Mouse (Mus musculus) regulatory T cell (primary cell): ENCODE data around the gene Il6ra.

ENCODE experiments used
- in situ Hi-C: fragments of 300-600 bp; cut with MboI, MseI; formaldehyde crosslinking; loops from one replicate; pipeline ENCODE4 v1.15.1; 2025; ENCODE audit warnings: high pct_unique_total_duplicates

Gene Il6ra

GRCm38 (mm10) chr3:89858123-89858522, 54.9 kb downstream of the Il6ra start:
- in situ Hi-C loops, result loop anchor here (10.0 kb wide), 1 partner anchor 333 kb away; the partner anchor contains the start of gene Kcnn3

GRCm38 (mm10) chr3:89857353-89857752, 55.6 kb downstream of the Il6ra start:
- in situ Hi-C loops, result loop anchor here (10.0 kb wide), 1 partner anchor 333 kb away; the partner anchor contains the start of gene Kcnn3

DNA sequence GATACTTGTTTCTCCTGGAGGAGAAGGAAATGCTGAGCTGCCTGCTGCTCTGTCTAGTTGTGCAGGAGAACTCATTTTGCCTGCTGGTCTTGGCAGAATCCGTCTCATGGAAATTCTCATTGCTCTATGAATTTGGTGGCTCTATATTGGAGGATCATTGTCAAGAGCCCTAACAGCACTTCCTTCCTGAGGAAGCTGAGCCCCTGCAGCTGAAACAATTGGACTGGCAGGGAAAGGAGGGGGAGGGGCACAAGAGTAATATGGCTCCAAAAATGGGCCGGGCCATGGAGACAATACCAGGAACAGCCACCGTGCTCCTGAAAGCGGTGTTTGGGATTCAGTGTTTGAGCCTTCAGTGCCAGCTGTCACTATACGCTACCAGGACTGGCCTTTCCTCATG, 59.2 kb downstream of the Il6ra start:
- in situ Hi-C loops, result loop anchor here (10.0 kb wide), 1 partner anchor 329 kb away; the partner anchor contains the start of gene Kcnn3

- in situ Hi-C loops, result loop anchor here (5.0 kb wide), 1 partner anchor 41 kb away; no protein-coding TSS in a partner anchor
Observed at GRCm38 (mm10) chr3:89848083-89848482, 64.9 kb downstream of the Il6ra start.

DNA sequence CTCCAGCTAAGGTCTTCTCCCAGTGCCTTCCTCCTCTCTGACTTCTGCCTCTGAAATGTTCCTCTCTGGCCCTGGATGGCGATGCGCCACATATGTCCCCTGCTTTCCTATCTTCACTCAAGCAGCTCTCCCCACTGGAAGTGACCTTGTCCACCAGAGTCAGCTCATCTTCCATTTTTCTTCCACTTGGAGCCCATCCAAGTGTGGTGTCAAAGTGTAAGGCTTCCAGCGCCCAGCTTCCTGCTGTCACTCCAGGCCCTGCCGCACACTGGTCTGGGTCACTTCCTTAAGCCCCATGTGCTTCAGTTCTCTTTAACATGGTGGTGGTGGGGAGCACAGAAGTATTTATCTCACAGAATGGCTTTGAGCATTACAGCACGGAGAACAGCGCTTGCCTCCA, 65.4 kb downstream of the Il6ra start:
- in situ Hi-C loops, result loop anchor here (5.0 kb wide), 1 partner anchor 40 kb away; no protein-coding TSS in a partner anchor

DNA sequence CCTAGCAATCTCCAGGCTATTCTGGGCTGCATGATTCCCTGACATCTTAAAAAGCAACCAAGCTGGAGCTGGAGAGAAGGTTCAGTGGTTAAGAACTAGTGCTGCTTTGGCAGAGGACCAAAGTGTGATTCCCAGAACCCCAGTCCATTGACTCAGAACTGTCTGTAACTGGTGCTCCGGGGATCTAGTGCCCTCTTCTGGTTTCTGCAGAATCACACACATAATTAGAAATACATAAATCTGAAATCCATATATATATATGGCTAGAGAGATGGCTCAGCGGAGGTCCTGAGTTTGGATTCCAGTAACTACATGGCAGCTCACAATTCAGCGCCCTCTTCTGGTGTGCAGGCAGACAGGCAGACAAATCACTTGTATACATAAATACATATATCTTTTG, 65.9 kb downstream of the Il6ra start:
- in situ Hi-C loops, result loop anchor here (5.0 kb wide), 1 partner anchor 40 kb away; no protein-coding TSS in a partner anchor

DNA sequence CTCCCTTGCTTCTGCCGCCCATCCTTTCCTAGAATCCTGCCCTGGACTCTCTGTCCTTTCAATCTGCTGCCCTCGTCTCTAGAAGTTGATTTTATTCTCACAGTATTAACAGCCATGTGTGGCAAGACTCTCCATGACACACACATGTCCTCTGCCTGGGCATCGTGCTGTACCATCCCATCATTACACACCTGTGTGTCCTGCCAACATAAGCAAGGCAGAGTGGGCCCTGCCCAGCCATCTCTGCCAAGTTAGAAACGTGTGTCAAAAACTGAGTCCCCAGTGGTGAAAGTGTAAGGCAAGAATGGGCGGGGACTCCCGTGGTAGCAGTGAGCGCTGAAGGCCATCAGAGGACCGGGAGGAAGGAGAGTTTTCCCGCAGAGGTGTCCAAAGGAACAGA, 67.2 kb downstream of the Il6ra start:
- in situ Hi-C loops, result loop anchor here (5.0 kb wide), 1 partner anchor 39 kb away; no protein-coding TSS in a partner anchor

- in situ Hi-C loops, result no loop called here
Observed at GRCm38 (mm10) chr3:89843148-89843547, 69.8 kb downstream of the Il6ra start.

DNA sequence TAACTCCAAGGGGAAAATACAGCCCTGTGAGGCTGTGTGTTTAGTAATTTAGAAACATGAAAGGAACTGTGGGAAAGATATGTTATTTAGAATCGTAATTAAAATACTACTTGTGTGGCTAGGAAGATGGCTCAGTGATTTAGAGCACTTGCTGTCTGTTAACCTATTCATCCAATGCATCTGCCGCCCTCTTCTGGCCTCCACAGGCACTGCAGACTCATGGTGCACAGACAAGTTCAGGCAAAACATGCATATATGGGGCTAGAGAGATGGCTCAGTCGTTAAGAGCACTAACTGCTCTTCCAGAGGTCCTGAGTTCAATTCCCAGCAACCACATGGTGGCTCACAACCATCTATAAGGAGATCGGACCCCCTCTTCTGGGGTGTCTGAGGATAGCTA, 70.7 kb downstream of the Il6ra start:
- in situ Hi-C loops, result no loop called here

DNA sequence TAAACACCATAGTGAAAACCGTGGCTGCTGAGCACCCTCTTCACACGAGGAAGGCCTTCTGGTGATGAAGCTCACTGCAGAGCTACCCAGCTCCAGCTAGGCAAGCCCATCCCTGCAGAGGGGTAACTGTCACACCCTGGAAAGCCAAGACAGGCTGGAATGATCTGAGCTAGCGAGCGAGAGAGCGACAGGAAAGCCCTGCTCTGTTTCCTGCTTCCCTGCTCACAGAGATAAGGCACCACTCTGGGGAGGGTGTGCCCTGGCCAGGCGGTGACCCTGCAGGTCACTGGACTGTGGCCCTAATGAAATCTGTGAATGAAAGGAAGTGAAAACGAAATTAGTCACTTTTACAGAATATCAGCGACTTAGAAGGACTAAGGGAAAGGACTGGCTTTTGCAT, 77.6 kb downstream of the Il6ra start:
- in situ Hi-C loops, result no loop called here

DNA sequence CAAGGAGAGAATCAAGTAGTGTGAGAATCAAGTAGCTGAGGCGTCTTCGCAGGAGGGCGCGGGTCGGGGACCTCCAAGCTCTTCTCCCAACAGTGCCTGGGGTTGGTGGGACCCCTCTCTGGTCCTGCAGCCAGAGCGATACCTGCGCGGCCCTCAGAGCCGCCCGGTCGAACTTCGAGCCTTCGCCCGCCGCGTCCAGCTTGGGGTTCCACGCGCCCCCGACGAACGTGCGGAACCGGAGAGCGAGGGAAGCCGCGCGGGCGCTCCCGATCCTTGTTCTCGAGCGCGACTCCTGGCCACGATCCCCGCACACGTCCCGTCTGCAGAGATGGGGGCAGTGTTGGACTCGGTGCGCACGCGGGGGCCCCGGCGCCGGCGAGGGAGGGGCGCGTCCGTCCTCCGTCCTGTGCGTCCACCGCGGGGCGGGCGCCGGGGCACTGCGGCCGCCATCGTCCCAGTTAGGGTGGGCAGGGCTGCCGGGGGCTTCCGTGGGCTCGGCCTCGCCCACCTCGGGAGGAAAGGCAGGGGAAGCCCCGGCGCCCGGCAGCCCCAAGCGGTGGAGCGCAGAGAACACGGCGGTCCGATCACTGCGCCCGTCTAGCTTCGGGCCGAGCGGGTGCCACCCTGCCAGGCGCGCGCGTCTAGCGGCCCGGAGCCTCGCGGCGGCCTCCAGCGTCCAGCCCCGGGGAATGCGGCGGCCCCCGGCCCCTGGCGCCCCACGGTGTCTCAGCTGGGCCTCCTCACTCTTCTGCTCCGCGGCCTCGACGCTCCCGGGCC, 82.0 kb downstream of the Il6ra start, which contains the start of gene She:
Gene She, plus strand, starts transcription at position 556 of the 777 bp plus-strand sequence.
- in situ Hi-C loops, result no loop called here

GRCm38 (mm10) chr3:89826295-89826694, 86.7 kb downstream of the Il6ra start:
- in situ Hi-C loops, result no loop called here

- in situ Hi-C loops, result no loop called here
Observed at GRCm38 (mm10) chr3:89823594-89823993, 89.4 kb downstream of the Il6ra start.

GRCm38 (mm10) chr3:89821548-89822480, 91.2 kb downstream of the Il6ra start:
- in situ Hi-C loops, result no loop called here

- in situ Hi-C loops, result no loop called here
Observed at GRCm38 (mm10) chr3:89821096-89821513, 91.9 kb downstream of the Il6ra start.

DNA sequence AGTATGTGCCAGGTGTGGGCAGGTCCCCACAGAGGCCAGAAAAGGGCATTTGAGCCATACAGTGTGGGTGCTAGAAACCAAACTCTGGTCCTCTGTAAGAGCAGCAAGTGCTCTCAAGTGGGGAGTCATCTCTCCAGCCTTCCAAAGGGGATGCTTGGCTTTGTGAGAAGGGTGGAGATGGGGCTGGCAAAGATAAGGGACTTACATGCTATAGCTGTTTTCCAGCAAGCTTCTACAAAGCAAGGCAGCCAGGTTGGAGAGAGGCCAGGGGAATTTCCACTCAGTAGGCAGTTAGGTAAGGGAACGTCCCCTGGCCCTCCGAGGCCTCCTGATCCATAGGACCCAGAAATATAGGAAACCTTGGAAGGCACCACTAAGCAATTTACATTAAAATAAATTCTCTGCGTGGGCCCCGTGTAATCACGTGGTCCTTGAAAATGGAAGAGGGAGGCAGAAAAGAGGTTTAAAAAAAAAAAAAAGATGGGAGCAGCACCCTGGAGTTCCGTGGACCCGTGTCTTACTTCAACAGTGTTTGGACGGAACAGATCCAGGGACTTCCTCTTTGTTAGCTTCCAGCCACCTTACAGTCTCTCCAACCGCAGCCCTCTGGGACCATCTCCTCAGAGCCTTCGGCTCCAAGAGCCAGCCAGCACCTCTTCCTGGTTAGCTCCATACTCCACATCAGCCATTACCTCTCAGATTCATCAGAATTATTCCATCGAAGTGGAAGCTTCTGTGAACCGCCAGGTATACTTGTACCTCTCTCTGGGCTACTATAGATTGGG, 92.5 kb downstream of the Il6ra start:
- in situ Hi-C loops, result no loop called here

DNA sequence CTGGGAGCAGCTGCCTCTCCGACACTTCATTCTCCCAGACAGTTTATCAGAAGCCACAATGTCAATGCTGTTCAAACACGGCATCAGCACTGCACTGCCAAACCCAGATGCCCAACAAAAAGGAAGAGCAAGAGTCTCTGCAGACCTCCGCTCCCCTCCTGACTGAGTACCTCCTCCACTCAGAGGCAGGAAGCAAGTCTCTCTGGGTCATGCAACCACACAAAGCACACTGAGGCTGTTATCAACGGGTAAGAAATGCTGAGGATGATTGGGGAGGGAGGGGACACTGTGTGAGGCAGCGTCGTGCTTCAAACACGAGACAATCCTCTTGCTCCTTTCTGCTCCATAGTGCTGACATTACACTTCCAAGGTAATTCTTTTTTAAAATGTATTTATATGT, 93.1 kb downstream of the Il6ra start:
- in situ Hi-C loops, result no loop called here

DNA sequence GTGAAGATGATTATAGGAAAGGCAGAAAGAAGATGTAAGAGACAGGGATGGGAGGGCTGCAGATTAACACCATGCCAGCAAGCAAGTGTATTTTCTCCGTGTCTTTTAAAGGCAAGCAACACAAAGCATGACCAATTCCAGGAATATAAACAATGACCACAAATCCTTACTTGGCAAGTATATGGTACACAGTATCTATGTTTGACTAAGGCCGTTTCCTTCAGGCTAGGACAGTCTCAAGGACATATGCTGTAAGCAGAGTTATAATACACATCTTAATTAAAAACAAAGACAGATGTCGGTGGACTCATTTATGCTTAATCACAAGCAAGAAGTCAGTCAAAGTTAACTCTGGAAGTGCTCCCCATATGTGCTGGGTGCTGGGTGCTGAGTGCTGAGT, 94.4 kb downstream of the Il6ra start:
- in situ Hi-C loops, result no loop called here

GRCm38 (mm10) chr3:89817056-89817455, 95.9 kb downstream of the Il6ra start:
- in situ Hi-C loops, result no loop called here
